Mouse (Mus musculus) left cerebral cortex, adult 8-10 months (tissue): Measurements from ENCODE around the gene Serpinb1a. TPM values are rescaled to one million over a fixed set of nuclear protein-coding genes. Genes with fewer than 3 reads are reported as not detected.
A peak's percentile ranks its signal among the peaks of the same experiment; 100 is the strongest.

Experiments
- DNase-seq, 2 experiments: peaks; one replicate each; pipeline ENCODE4 v3.0.0; 2022; ENCODE audit warnings: low spot score in 2 of 2
- total RNA-seq, 4 experiments: library from RNA; stranded (reverse); gene quantifications; 2 replicates each; pipeline ENCODE4 v1.2.4; 2022

The Serpinb1a gene
- total RNA-seq, 4 experiments from 2014 or later: 6.4 to 10.4 (median 7.5) TPM

DNA sequence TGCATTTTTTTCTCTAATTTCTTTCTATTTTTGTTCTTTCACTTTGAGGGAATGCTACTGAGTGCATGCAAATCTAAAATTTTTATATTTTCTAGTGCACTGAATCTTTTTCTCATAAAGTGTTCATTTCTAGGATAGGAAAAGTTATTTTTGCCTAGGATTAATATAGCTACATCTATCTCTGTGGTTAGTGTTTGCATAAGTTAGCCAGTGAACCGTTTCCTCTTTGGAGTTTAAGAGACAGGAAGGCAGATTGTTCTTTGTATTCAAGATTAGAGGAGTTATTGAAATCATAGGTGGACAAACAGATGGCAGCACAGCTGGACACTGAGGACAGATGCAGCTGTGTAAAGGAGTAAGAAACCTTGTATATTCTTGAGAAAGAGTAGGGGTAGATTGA is 11.7 kb downstream of the Serpinb1a start:
- no peak for DNase-seq

DNA sequence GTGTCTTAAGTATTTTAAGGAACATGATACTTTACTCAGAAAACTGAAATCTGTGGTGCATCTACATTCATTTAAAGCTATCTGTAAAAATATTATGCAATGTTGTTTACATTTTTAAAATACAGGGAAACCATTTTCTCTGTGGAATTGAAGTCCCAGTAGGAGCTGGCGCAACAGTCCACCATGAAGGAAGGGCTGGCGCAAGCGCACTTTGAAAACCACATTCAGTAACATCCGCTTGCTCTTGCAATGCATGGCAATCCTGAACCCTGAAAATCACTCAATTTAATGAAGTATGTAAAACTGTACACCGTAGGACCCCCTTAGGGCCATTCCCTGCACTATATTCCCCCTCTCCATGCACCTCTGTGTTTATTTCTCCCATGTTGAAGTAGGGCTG is 16.5 kb downstream of the Serpinb1a start:
- DNase-seq: no peak

DNA sequence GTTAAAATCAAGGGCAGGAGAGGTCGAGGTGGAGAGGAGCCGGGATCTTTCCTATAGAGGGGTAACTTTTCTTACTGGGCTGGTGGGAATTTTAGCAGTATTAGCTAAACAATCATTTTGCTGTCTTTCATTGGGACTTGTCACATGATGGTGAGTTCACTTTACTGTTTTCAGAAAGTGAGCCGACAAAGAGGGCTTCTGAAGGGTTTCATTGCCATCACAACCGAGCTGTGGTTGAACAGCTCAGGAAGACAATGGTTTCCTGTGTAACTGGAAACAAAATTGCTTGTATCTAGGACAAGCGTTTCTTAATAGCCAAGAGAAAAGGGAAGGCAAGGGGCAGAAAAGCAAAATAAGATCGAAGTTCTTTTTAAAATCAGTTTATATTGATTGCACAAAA is 17.7 kb downstream of the Serpinb1a start:
- no peak for DNase-seq

DNA sequence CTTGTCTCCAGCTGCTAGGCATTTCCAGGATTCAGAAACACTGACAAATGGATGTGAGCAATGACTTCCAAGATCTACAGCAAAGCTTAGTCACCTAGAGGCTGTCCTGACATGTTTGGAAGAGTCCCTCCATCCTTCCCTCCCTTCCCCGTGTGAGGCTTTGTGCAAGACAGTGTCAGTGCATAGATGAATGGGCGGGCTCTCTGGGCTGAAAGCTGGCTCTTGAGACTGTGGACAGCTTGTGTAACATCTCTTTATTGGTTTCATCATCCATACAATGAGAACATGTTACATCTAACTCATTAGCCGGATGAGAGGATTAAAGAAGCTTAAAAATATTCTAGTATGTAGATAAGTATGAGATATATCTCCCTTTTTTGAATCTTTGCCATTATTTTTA is 18.2 kb downstream of the Serpinb1a start:
- DNase-seq: no peak

DNA sequence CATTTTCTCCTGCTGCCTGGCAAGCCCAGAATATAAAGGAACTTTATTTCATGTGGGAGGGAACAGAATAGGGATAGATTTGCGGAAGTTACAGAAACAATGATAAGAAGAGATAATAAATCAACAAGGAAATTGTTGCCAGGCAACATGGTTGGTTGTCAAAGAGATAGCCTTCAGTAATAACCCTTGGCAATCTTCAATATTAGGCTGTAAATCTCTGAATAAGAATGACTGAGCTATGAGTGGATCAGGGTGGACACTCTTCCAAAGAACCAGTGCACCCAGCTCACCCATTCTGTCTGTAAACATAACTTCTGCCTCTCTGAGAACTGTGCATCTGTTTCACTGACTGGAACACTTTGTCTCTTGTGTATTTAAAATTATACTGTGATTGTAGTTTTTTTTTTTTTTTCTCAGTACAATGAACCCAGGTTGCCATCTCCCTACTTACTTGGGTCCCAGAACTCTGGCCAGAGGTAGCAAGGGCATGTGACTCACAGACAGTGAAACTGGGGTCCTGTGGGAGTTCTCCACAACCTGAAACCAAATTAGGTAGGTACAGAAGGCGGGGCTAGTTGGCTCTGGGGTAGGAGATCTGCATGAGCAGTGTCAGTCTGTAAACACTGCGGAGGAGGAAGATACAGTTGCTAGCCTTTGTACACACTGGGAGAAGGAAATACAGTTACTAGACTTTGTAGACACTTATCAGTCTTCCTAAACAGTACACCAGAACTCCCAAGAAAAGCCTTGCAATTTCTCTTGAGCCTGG is 19.3 kb downstream of the Serpinb1a start:
- no peak for DNase-seq

DNA sequence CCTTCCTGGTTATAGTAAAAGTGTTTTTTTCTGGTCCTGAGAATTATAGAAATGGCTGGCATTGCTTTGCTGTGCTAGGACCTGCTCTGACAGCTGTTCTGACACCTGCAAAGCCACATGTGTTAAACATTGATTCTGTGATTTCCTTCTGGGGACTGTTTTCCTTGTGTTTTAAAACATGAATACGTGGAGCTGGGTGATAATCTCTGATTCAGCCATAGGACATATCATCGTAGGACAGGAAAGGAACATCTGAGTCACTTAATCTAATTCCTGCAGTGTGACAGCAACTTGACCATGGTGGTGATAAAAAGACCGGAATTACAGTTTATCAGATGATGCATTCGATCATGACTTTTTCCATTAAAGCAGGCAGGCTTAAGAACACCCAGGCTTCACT is 22.1 kb downstream of the Serpinb1a start:
- DNase-seq: no peak

DNA sequence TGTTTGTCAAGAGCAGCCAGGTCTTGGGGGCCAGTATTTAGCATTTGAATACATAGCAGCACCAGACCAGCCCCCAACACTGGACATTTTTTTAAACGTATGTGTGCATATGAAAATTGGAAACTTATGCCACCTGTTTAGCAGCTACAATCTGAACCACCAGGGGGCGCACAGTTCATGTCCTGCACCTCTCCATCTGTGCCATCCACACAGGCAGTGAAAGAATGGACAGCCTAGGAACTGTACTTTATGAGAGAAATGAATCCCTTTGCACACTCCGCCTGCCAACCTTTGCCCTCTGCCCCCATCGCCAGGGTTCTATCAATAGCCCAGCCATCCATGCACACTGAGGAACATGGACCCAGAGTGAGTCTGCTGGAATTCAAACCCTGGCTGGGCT is 23.0 kb downstream of the Serpinb1a start:
- no peak for DNase-seq

DNA sequence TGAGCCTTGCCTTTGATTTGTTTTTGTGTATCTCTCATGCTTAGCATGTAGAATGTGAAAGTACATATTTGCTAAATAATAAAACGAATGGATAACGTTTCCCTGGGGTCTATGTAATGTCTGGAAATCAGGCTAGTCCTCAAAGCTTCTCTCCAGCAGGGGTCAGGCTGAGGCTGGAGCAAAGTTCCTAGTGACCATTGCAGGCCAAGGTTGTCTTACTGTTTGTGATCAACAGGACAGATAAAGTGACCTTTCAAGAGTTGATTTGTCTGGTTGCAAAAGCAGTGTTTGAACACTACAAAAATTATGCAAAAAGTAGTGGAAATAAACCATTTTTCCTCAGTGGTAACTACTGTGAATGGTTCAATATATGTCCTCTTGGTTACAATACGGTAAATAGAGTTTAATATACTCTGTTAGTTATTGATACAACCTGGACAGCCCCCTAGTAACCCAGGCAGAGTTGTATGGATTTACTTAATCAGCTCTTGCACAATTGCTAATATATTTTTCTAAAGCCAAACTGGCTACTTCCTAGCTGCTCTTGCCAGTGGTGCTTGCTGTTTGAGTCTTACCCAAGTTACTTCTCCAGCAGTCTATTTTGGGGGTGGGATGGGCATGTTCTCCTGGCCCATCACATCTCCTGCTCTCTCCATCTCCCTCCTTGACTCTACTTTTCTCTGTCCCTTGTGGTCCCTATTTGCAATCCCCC is 23.7 kb downstream of the Serpinb1a start:
- no peak for DNase-seq

DNA sequence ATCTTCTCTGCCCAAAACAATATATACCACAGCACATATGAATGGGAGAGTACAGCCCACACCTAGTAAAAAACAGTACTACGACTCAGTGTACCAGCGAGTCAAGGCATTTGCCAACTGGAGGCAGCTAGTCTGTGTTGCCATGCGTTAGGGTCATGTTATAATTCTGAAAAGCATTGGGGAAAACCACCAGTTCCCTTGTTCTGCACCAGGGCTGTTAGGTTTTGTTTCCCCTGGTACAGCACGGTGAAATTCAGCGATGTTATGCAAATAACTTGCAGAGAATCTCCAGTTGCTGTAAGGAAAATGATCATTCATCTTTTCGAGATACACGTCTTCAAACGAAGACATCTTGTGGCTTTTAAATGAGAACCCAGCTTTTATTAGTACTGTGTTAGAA is 25.4 kb downstream of the Serpinb1a start:
- DNase-seq: no peak

DNA sequence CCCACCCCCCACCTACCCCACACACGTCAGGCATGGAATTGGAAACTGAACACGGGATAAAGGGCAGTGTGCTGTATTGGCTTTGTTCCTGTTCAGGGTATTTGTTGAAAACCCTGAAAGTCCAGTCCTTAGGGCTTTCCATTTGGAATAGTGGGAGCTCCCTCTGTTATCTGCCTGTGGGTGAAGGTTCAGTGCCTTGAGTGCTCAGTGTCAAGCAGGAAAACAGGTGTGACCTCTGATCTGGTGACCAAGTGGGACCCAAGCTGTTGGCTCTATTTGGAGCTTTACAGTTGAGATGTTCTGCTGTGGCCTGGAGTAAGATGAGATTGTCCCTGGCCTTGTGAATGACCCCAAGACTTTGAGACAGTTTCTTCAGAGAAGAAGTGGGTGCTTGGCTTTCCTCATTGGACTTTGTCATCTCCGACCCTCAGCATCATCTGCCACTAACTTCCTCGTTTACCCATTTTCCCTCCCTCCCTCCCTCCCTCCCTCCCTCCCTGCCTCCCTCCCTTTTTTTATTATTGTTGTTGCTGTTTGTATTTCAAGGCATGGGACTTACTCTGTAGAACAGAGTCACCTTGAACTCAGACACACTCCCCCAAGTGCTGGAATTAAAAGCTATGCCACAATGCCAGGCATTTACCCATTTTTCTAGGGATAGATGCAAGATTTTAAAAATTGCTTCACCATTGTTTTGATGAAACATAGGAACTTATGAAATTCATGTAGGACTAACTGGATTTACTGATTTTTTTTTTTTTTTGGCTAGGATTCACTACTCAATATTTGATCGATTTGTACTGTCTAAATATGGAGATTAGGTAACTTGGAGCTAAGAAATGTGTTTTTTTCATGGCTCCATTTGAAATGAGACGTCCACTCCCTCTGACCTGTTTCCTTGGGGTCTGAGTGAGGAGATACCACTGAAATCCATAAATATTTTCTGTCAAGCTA is 26.3 kb downstream of the Serpinb1a start:
- no peak for DNase-seq

DNA sequence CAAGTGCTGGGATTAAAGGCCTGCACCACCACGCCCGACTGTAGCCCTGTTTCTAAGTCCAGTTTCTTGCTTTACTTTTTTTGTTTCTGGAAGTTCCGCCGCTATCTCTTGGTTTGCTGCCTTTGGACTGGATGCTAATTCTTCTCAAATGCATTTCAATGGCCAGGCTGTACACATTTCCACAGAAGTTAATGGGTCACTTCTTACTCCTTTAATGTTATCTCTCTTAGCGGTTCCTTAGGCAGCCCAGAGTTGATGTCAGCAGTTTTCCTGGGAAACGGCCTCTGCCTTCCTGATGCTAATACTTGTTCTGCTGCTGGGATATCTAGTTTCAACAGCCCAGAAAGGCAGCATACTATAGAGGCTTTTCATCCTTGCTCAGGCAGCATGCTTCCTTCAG is 27.9 kb downstream of the Serpinb1a start:
- no peak for DNase-seq

DNA sequence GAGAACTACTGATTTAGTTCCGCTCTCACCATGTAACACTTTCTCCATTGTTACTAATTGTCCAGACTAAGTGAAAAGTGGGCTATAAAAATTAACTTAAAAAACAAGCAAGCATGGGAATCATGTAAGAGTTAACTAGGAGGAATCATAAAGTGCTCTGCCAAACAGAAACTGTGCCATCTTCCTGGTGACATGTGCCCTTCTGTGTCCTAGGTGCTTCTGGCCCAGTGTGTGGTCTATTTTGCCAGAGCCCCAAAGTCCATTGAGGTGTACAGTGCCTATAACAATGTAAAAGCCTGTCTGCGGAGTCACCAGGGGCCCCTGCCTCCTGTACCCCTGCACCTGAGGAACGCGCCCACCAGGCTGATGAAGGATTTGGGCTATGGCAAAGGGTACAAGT is 29.3 kb downstream of the Serpinb1a start:
- no peak for DNase-seq

DNA sequence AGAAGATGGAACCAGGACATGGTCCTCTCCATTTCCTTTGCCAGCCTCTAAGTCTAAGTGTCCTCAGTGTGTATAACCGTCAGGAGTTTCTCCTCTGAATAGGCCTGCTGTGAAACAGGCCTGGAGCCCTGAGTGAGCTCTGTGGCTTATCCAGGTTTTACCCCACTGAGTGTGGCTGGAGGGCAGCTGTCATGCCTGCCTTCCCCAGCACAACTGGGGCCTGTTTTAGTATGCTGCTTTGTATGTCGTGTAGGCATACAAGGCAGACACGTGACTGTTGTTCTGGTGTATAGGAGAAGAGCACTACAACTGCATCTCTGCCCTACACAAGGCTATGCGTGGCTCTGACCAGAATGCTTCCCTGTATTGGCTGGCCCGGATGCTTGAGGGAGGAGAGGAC is 31.1 kb downstream of the Serpinb1a start:
- DNase-seq: no peak

DNA sequence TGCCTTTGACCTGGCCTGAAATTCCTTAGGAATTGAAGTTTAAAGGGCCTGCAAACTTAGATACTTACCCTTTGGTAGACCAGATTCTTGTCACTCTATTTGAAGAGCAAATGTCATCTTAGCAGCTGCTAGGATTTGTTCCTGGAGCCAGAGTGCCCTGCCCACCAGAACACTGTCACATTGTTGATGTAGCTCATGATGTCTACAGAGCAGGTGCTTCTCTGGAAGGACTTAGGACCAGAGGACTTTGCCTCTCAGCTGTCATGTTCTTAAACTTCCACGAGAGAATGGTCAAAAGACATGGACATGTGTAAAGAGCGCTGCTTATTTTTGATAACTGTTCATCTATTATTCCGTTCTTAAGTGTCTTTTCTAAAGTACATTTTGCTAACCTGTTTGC is 31.7 kb downstream of the Serpinb1a start:
- DNase-seq: no peak

DNA sequence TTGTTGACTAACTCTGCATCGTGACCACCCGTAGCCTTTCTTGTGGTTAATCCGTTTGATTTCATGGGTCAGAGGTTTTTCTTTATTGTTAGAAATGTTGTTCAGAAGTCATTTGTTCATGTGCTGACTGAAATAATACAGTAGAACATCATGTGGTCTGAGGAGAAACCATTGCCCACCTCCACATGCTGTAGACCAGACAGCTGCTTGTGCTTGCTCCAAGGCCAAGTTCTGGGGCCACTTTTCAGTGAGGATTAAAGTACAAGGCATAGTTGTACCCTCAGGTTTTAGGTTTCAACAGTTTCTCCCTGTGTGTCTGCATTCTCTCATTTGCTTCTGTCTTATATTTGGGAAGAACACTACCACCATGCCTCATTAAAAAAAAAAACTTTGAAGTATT is 43.4 kb downstream of the Serpinb1a start:
- no peak for DNase-seq

DNA sequence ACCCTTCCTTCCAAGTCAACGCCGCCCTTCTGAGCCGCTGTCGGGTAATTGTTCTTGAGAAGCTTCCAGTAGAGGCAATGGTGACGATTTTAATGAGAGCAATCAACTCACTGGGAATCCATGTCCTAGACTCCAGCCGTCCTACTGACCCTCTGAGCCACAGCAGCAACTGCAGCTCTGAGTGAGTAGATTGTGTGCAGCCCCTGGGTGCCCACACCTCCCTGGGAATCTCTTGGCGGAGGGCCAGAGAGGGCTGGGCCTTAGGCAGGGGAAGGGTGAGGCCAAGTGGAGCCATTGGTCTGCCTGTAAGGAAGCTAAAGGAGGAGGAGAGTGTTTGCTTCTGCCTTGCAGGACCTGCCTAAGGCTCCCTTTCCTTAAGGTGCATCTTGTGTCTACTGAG is 44.2 kb downstream of the Serpinb1a start:
- no peak for DNase-seq

DNA sequence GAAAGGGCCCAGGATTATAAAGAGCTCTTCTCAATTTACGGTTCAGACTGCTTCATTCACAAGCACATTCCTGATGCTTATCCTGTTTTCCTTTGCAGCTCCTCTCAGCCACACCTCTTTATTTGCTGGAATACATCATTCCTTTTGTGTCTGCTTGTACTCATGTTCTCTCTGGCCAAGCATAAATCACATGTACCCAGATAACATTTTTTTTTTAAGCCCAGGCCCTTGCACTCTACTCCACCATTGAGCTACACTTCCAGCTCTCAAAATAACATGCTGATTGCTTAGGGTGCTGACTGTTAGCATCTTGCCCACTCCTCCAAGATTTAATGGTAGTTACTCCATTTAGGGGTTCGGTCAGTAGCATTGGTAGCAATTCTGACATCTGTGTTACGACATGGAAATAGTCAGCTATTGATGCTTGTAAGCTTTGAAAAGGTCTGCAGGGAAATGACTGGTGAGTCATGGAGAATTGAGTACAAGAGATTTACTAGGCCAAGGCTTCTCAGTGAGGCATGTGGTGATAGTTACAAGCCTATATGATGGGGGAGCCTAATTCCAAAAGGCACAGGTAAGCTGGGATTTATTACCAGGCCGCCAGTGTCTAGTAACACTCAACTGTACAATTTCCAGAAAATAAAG is 47.2 kb downstream of the Serpinb1a start:
- no peak for DNase-seq

DNA sequence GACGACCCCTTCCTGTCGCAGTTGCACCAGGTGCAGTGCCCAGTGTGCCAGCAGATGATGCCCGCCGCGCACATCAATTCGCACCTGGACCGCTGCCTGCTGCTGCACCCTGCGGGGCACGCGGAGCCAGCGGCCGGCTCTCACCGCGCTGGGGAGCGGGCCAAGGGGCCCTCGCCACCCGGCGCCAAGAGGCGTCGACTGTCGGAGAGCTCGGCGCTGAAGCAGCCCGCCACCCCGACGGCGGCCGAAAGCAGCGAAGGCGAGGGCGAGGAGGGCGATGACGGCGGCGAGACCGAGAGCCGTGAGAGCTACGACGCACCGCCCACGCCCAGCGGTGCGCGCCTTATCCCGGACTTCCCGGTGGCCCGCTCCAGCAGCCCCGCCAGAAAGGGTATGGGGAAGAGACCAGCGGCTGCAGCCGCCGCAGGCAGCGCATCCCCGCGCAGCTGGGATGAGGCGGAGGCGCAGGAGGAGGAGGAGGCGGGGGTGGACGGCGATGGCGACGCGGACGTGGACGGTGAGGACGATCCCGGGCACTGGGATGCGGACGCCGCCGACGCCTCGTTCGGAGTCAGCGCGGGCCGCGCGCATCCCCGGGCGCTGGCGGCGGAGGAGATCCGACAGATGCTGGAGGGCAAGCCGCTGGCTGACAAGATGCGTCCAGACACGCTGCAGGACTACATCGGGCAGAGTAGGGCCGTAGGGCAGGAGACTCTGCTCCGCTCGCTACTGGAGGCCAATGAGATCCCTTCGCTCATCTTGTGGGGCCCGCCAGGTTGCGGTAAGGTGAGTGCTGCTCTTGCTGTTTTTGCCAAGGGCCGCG is 48.5 kb downstream of the Serpinb1a start, which contains the start of gene D930007J09Rik:
D930007J09Rik (minus strand) TSS at position 591 of the 823 bp plus-strand sequence.
- peak; percentile 44 to 58 for DNase-seq

DNA sequence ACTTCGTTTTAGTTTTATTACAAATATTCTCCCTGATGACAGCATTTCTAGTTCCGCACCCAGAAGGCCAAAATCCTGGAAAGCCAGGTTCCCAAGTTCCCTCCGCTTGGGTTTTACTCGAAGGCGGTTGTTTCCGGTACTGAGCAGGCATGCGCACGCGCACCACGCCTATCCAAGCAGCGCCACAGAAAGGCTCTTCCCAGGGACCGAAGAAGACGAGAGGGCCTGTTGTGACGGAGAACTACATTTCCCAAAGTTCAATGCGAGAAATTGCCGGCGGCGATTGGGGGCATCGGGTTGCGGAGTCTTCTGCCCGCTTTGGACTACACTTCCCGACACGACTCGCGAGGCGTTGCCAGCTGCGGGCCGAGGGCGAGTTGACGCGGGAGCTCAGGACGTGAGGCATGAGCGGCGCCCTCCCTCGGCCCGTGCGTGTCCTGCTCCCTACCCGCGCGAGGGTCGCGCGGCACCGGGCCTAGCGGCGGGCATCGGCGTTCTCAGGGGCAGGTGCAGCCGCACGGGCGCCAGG is 49.2 kb downstream of the Serpinb1a start, which contains the start of gene Wrnip1:
Wrnip1 (plus strand) TSS at position 346 of the 529 bp plus-strand sequence.
- peak; percentile 89 to 99 for DNase-seq

DNA sequence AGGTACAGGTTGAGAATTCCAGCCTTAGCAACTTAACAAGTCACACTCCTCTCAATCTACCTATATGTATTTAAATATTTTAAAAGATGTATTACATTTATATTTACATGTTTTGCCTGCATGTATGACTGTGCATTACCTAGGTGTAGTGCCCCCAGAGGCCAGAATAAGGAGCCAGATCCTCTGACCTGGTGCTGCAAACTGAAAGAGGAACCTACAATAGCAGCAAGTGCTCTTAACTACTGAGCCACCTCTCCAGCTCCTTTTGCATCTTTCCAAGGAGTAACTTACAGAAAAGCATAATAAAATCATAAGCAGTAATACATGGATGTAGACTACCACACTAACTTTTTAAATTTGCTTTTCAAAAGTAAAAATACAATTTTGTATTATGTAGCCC is 50.1 kb downstream of the Serpinb1a start:
- DNase-seq: no peak
